Mouse (Mus musculus) layer of hippocampus, postnatal 10 days (tissue): ENCODE measurements around the gene Rsph3a. TPM values are rescaled to one million over a fixed set of nuclear protein-coding genes. Genes with fewer than 3 reads are reported as not detected.
"Not testable (repeated sequence)": the region's sequence is repeated elsewhere in the genome, so short reads cannot be mapped to it uniquely, and the experiment has no call there.

Experiments used
- DNase-seq, 2 experiments: peaks; one replicate each; pipeline ENCODE4 v3.0.0; 2021; ENCODE audit warnings: low spot score in 2 of 2
- total RNA-seq, 2 experiments: library from RNA; stranded (reverse); gene quantifications; 2 replicates each; pipeline ENCODE4 v1.2.3; 2021

Gene Rsph3a
- total RNA-seq, 2 experiments from 2014 or later = 33.2 to 35.0 TPM

DNA sequence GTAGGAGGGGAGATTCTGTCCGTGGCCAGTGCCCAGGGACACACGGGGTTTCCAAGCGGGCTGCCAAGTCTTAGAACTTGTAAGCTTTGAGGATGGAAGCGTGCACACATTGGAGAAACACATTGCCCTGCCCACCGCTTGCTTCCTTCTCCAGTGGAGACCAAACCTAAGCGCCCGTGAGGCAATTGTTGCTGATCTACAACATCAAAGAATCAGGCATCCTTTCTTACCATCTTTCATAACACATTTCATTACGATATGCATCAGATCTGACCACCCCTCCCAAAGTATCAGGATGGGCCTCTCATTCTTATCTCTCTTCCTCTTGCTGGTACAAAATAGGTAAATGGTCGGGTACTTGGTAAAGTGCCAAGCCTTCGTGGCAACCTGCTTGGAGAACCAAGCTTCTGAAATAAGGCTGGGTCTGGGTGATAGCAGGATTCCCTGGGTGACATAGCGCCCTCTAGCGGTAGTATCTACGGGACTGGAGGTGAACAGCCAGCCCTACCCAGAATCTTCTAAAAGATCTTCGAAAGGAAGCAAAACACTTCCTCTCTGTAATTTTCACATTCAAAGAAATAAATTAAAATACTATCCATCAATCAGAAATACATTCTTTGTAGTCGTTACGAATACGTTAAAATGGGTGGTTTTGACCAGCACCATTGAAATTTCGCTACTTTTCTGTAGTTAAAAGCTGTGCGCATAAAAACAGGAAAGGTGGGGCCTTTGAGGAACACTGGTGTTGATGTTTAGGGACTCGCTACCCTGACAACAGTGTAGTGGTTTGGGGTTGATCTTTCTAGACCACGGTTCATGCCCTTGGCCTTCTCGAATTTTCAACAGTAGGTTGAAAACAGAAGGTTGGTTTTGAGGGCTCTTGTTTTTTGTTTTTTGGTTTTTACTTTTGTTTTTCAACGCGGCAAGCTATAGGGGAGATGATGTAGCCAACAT is 17.6 kb upstream of the Rsph3a start:
- peak; percentile 72 to 76 for DNase-seq

DNA sequence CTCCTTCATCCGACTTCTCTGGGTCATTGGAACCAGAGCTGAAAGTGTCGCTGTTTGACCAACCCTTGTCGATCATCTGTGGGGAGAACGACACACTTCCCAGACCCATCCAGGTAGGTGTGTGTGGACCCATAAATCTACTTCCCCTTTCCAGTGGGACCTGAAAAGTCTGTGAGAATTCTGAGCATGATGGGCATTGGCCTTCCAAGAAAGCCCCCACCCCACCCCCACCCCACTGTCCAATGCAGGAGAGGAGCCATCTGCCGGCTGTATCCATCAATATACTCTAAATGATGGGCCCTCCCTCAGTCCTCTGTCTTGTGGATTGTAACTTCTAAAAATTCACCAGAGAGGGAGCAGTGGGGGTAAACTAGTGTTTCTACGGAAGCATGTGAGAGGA is 16.8 kb upstream of the Rsph3a start:
- DNase-seq = no peak

DNA sequence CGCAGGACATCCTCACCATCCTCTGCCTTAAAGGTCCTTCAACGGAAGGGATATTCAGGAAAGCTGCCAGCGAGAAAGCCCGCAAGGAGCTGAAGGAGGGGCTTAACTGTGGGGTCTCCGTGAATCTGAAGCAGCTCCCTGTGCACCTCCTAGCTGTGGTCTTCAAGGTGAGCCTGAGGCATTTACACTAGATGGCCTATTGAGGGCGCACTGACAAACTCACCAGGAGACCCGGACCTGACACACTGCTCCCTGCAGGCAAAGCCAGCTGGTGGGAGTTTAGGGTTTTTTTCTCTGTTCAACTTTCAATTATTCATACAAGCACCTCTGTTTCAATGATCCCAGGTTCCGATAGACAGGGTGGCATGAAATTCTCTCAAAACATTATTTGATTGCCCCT is 16.1 kb upstream of the Rsph3a start:
- no peak for DNase-seq

DNA sequence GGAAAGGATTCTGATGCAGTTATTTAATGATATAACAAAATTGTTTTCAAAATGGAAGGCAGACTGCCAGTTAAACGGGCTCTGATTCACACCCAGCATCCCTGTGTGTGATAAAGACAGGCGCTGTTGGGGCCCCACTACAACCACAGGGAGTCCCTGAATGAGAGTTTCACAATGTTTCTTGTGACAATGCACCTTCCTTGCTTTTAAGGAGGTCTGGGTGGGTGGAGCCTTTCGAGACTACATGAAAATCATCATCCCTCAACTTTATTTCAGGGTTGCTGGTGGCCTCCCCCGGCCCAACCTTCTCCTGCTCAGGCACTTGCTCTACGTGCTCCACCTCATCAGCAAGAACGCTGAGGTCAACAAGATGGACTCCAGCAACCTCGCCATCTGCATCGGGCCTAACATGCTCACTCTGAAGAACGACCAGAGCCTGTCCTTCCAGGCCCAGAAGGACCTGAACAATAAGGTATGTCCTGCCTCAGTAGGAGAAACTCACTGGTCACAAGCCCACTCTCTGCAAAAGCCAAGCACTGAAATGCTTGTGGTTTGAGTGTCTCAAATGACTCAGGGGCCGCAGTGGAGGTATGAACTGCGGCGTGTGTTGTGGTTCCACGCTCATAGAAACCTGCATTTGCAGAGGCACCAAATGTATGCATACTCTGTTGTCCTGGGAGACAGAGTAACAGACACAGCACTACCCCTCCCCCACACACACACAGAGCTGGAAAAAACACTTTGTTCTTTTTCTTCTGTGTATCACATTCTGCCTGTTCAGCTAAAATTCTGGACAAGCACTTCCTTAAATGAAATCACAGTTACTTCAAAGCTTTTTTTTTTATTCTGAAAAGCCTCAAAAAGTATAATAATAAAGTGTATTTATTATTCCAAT is 14.1 kb upstream of the Rsph3a start:
- no peak for DNase-seq

DNA sequence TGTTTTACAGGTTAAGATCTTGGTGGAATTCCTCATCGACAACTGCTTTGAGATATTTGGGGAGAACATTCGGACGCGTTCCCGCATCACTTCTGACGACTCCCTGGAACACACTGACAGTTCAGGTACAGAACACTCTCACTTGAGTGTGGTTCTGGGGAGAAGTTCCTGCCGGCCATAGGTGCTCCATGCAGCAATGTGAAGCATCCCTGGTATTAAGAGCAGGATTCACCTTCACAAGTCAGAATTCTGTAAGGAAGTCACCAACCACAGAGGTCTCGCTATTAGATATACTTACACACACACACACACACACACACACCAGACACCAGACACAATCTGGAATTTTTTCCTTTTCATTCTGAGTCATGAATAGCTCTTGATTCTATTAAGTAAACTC is 13.3 kb upstream of the Rsph3a start:
- DNase-seq = not testable (repeated sequence)

DNA sequence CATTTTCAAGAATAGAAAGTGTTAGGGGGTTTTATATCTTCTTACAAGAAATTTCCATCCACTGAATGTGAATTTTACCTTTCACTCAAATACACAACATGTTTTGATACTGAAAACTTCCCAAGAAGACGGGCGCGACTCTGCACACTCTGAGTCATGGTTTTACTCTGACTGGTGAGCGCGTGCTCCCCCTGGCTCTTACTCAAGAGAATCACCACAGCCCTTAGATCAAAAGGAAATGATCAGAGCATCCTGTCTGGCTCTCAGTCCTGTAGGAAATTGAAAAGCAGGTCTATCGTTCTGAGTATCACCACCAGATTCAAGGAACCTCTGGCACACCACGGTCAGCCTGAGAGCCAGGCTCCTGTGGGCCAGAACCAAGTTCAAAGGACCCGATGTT is 5.8 kb upstream of the Rsph3a start:
- DNase-seq = no peak

DNA sequence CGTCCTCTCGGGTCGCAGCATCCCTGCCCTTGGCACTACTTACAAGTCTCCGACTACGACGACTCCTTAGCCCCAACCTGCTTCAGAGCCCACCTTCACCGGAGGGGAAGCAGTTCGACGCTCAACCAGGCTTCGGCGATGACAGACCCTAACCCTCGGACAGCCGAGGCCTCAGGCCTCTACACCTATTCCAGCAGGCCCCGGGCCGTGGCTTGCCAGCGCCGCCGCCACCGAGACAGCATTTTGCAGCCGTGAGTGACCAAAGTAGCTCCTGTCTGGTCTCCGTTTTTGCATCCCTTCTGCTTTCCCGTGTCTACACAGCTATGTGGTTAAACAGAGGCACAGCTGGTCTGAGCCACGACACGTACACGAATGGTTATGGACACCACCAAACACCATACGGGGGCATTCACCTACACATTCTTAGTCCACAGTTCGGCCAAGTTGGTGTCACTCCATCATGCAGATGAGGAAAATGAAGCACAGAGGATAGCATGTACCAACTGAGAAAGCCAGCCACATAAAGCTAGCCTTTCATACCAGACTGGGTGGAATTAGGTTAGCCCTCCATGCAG is 726 bp downstream of the Rsph3a start:
- not testable (repeated sequence) for DNase-seq

DNA sequence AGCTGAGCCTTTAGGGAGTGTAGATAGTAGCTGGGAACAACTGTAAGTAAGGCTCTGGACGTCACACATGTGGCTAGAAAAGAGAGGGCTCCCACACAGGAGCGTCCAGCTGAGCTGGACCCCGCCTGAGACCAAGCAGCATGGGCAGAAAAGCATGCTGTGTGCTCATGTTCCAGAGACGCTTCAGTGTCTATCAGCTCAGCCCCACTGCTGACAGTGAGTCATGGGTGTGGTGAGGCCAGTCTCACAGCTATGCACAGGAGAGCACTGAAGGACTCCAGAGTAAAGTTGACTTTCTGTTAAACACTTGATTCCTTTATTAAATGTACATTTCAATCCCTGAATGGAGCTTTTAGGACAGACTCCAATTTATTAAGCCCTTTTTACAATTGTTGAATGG is 5.9 kb downstream of the Rsph3a start:
- DNase-seq = not testable (repeated sequence)

DNA sequence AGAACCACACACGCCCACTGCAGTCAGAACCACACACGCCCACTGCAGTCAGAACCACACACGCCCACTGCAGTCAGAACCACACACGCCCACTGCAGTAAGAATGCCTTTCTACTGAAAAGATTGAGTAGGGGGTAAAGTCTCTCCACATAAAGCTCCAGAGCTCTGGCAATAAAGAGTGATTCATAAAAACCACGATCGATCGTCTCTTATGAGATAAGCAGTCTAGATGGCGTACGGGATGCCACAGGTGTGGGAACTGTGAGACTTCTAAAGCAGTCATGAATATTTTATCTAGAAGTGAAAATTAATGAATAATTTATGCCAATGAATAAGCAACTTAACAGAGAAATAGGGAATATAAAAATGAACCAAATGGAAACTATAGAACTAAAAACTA is 11.8 kb downstream of the Rsph3a start:
- DNase-seq = not testable (repeated sequence)

DNA sequence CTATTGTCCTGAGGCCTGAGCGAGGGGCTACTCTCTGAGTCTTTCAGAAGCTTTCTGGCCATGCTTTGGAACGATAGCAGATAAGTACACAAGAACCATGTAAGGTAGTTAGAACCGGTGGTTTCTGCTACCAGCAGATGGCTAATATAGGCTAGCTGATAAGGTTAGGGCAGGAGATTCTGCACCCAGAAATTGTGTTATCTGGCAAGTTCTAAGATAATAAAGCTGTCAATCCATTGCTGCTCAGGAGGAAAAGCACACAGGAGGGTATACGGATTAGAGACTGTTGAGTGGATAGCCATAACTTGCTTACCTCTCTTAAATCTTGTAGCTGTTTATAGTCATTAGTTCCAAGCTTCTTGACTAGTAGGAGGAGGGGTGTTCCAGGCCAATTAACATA is 17.9 kb downstream of the Rsph3a start:
- not testable (repeated sequence) for DNase-seq

DNA sequence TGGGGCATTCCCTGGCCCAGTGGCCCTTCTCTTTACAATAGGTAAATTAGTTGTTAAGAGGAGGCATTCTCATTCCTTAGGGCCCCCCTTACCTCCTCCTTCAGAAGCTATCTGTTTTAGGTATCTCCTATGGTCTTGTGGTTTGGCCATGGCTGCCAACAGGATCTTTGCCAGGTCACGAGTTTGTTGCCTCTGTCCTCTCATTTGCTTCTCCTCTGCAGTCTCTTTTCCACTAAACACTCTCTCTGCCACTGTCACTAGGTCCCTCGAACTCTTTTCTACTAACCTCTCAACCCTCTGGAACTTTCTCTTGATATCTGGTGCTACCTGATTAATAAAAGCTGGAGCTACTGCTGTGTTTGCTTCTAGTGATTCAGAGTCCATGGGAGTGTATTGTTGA is 19.0 kb downstream of the Rsph3a start:
- not testable (repeated sequence) for DNase-seq

DNA sequence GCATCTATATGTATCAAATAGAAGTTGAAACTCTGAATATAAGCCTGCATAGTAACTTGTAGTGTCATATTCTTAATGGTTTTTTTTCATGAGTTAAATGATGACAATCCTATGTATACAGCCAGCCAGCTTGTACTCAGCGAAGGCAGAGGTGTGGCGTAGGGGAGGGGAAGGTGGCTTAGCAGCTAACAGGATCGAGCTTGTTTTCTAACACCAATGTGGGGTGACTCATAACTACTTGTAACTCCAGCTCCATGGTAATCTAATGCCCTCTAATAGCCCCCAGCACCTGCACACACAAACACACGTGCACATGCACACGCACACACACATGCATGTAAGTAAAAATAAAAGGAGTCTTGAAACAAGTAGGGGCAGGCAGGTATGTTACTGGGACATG is 23.1 kb downstream of the Rsph3a start:
- DNase-seq = not testable (repeated sequence)

DNA sequence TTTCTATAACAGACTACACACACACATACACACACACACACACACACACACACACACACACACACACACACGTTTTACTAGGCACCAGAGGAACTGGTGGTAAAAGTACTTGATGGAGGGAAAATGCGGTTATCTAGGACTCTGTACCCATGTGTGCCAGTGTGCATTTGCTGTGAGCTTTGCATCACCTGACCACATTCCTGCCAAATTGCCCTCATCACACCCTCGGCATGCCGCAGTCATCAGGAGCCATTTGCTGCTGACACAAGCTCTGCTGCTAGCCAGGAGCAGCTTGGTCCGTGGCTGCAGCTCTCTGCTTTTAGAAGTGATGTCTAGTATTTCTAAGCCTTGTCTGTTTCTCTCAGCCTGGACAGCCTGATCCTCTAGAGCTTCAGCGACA is 24.4 kb downstream of the Rsph3a start:
- not testable (repeated sequence) for DNase-seq

DNA sequence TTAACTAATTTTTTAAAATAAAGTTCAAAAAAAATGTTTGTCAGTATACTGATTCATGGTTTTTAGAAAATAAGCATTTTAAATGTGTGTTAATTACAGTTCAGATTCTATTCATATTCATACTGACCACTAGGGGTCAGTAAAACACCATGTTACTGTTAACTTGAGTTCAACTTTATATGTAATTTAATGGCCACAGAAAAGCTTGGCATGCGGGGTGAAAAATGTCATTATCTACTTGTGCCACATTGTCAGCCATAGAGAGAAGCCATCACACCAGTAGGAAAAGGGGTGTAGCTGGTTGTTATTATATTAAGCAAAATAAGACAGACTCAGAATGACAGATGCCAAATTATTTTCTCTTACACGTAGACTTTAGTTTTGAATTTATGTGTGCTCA is 38.1 kb downstream of the Rsph3a start:
- not testable (repeated sequence) for DNase-seq

DNA sequence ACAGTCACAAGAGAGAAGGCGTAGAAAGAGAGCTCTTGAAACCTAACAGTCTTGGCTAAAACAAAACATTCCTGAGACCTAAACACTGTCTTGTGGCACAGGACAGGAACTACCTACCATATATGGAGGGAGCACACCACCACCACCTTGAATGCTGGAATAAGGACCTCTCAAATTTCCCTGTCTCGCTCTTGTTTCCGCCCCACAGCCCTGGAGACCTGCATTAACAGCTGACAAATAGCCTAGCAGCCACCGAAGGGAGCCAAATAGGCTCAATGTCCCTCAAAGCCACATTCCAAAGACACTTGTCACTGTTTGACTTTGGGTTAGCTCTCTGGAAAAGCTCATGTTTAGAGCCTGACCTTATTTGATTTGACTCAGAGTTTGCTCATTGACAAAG is 40.2 kb downstream of the Rsph3a start:
- peak in 1 of 2 experiments; percentile 5 for DNase-seq

DNA sequence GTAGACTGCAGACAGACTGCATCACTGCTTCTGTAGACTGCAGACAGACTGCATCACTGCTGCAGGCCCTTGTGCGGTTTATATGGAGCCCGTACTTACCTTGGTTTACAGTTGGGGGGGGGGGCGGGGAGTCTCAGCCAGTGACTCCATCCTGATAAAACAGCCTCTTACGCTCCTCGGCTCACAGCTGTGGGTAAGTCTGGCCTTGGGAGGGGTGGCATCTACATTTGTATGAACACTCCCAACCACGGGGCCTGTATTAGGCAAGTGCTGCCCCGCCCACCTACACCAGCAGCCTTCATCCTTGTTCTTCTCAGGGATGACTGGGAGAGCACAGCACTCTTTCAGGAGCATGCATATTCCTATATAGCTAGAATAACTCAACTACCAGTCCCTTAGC is 41.6 kb downstream of the Rsph3a start:
- DNase-seq = not testable (repeated sequence)

DNA sequence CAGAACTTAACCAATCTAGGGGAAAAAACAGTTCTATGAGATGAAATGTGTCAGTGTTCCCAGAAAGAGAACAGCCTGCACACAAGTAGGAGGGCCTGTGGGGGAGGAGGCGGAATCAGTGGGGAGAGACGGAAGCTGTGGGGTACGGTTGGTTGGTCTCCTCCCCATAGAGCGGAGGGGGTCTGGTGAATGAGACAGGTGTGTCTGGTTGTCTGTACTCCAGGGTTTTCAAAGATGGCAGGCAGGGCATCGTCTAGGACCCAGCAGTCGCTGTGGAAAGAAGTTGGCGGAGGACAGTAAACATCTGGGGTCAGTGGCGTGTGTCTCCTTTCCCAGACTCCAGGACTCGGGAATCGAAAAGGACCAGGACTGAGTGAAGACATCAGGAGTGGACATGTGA is 57.8 kb downstream of the Rsph3a start:
- not testable (repeated sequence) for DNase-seq

DNA sequence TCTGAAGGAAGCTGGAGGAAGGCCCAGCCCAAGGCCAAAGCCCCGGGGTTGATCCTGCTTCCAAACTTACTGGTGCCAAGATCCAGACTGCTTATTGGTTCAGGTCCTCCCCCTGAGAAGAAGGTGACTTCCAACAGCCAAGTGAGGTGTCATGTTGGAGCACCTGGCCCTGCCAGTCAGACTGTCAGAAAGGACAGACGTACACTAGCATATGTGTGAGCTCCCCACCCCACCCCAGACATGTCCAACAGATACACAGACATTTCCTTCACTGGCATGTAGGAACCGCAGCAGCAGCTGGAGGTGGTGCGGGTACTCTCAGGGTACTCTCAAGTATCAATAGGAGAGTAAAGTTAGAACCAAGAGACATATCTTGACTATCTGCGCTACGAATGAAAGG is 61.4 kb downstream of the Rsph3a start:
- DNase-seq = not testable (repeated sequence)

DNA sequence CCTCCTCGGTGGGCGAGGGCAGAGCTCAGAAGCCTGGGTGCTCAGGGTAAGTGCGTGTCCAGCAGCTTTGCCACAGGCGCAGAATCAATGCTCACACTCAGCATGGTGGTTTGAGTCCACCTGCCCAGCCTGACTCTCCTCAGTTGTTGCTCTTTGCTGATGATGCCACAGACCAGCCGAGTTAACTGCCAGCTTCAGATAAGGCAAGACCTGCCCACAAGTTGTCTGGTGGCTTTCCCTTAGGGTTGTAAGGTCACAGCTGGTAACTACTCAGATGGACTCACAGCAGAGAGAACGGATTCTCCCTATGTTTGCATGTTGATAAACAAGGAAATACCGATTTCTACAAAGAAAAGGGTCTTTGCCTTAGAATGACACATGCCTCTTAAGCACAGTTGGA is 64.2 kb downstream of the Rsph3a start:
- DNase-seq = not testable (repeated sequence)

DNA sequence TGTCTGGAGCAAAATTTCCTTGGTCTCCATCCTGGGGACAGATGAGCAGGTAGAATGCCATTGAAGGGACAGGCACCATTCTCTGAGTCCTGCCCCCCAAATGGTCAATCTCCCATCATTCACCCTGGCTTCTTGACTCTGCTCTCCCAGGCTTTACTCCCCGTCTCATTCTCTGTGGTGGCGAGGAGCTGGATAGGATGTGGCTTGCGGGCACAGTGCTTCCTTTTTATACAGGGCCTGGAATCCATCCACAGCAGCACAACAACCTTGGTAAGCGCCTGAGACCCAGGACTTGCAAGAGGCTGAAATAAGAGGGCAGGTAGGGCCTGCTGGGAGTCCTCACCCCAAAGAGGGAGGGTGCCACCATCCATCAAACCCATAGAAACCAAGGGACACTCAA is 68.6 kb downstream of the Rsph3a start:
- not testable (repeated sequence) for DNase-seq

DNA sequence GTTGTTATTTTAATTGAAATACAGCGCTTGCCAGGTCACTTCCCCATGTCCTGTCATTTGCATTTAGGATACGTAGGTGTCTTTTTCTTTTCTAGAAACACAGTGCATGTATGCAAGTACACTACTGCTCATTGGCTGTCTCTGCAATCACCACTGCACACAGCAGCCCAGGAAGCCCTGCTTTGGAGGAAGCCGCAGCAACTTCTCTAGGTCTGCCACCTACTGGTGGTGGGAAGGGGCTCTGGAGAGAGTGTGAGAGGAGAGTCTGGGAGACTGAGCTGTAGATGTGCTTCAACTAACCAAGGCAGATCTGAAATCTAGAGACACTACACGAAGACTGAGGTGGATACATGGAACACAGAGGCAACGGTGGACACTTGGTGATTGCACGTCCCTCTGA is 77.3 kb downstream of the Rsph3a start:
- not testable (repeated sequence) for DNase-seq
